Mouse (Mus musculus): ENCODE results near the gene Cyp27b1.

DNA sequence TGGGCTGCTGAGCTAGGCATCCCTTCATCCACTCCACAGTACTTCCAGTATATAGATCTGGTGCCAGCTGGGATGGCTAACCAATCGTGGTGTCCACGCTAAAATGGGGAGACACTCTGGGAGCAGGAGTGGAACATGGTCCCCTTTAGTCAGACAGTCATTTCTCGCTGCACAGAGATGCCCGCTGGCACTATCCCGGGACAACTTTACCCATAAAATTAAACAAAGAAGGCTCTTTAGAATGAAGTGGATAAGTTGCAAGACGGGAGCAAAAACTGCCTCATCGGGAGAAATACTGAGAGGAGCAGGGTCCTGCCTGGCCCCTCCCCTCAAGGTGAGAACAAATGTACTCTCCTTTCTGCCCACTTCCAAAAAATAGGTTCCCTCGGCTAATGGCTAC lies 10.7 kb downstream of the Cyp27b1 start:
- TF ChIP-seq CTCF (IDR thresholded peaks at IDR 0.05; ENCODE audit: control insufficient read depth, insufficient read depth, insufficient replicate concordance, low read depth, low read length) (no peak), POLR2A (IDR thresholded peaks at IDR 0.05; ENCODE audit: control insufficient read depth, low read depth, low read length) (no peak)
